ENCODE assay signal across 9 mouse cellular contexts in the genomic region with DNA sequence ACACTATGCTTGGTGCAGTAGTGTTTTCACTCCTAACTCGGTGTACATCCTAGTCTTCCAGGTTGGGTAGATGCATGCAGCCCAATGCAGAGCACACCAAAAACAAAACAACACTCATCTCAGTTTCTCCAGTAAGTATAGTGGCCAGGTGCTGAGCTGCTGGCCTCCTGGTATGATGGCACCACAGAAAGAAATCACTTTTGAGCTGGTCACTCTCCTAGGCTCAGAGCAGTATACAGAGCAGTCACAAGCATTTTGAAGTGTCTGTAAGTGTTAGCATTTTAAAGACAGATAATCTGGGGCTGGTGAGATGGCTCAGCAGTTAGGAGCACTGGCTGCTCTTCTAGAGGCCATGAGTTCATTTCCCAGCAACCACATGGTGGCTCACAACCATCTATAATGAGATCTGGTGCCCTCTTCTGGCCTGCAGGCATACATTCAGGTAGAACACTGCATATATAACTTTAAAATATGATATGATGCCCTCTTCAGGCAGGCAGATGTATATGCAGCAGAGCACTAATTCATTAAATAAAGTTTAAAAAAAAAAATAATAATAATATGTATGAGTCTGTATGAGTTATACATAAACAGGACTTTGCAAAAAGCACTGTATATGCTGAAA. TPM values are rescaled to one million over a fixed set of nuclear protein-coding genes. Genes with fewer than 3 reads are reported as not detected.
DNase-seq lines count a peak whose midpoint lies in the region; ATAC-seq and TF ChIP-seq lines count a peak whose summit lies in the region.
"Had no signal": no experiment of that assay in that cellular context is flagged by ENCODE, and none has a peak within 500 bp of the region (broad histone marks: within the 10 kb centered on the region; RNA-seq: fewer than 3 reads in every experiment).

No protein-coding gene starts in this region.

- H3K4me1 ChIP-seq in heart, adult 2 months (ENCODE audit: control insufficient read depth, insufficient read depth, low read length) = no peaks in the 10 kb centered on the region
- no peaks in the 10 kb centered on the region for H3K4me1 ChIP-seq in heart, embryonic 11.5 days (ENCODE audit: control insufficient read depth, insufficient read depth, low read length)
- H3K4me1 ChIP-seq in liver, embryonic 14.5 days (replicated peaks; ENCODE audit: control insufficient read depth in 2 of 2, insufficient read depth in 2 of 2, low read length in 1 of 2) = no peaks in the 10 kb centered on the region
- H3K4me1 ChIP-seq: heart, embryonic 15.5 days had no signal

- no peaks in the 10 kb centered on the region for H3K9me3 ChIP-seq in heart, embryonic 11.5 days (replicated peaks; ENCODE audit: control insufficient read depth, low read length)
- H3K9me3 ChIP-seq in liver, embryonic 14.5 days (ENCODE audit: control insufficient read depth, low read length) = no peaks in the 10 kb centered on the region
- H3K9me3 ChIP-seq: heart, embryonic 15.5 days had no signal

- no peak overlapping the region for H3K4me3 ChIP-seq in heart, adult 2 months
- no peak overlapping the region for H3K4me3 ChIP-seq in heart, embryonic 11.5 days (ENCODE audit: low read depth, low read length)
- H3K4me3 ChIP-seq in liver, embryonic 14.5 days (ENCODE audit: insufficient read depth in 1 of 2, low read depth in 2 of 2, low read length in 2 of 2) = no peak overlapping the region
- H3K4me3 ChIP-seq: heart, embryonic 15.5 days had no signal

- H3K79me2 ChIP-seq in heart, adult 2 months (replicated peaks; ENCODE audit: control insufficient read depth, insufficient read depth, low read length) = no peaks in the 10 kb centered on the region

- TF ChIP-seq POLR2A in heart, adult 2 months (IDR thresholded peaks at IDR 0.05; ENCODE audit: insufficient read depth, low read depth, low read length) = no peak

- no peak for TF ChIP-seq EP300 in heart, adult 2 months (IDR thresholded peaks at IDR 0.05; ENCODE audit: insufficient read depth, low read depth, low read length)
- TF ChIP-seq EP300 in liver, embryonic 14.5 days (IDR thresholded peaks at IDR 0.05; ENCODE audit: low read depth) = no peak

- no peak overlapping the region for H3K4me2 ChIP-seq in heart, embryonic 11.5 days
- H3K4me2 ChIP-seq in liver, embryonic 14.5 days (ENCODE audit: low read depth) = no peak overlapping the region
- H3K4me2 ChIP-seq: heart, embryonic 15.5 days had no signal

- TF ChIP-seq CTCF in heart, adult 2 months (IDR thresholded peaks at IDR 0.05) = peak; percentile 82
- TF ChIP-seq CTCF in liver, embryonic 14.5 days (IDR thresholded peaks at IDR 0.05; ENCODE audit: low read depth) = peak; percentile 78

- intact Hi-C loops in heart, adult 2 months (cut with DNase I) = loop anchor here (5.0 kb wide), 2 partner anchors 35 to 95 kb away; no protein-coding TSS in a partner anchor
- intact Hi-C loops in gastrocnemius, postnatal 14 days (cut with DNase I; ENCODE audit: low total_unique reads) = no loop called here

- no peak overlapping the region for H3K27ac ChIP-seq in heart, adult 2 months
- H3K27ac ChIP-seq in heart, embryonic 11.5 days (ENCODE audit: low read depth, low read length) = no peak overlapping the region
- no peak overlapping the region for H3K27ac ChIP-seq in liver, embryonic 14.5 days
- H3K27ac ChIP-seq: heart, embryonic 15.5 days had no signal

- H3K9ac ChIP-seq in heart, adult 2 months (ENCODE audit: low read depth, low read length) = no peak overlapping the region
- H3K9ac ChIP-seq in heart, embryonic 11.5 days (ENCODE audit: low read depth, low read length) = no peak overlapping the region
- H3K9ac ChIP-seq in liver, embryonic 14.5 days (replicated peaks) = no peak overlapping the region
- H3K9ac ChIP-seq: heart, embryonic 15.5 days had no signal

- H3K36me3 ChIP-seq in heart, adult 2 months (ENCODE audit: control insufficient read depth, insufficient read depth, low read length) = no peaks in the 10 kb centered on the region
- H3K36me3 ChIP-seq in heart, embryonic 11.5 days (ENCODE audit: control insufficient read depth, insufficient read depth, low read length) = peaks cover 16% of the 10 kb centered on the region
- H3K36me3 ChIP-seq in liver, embryonic 14.5 days (replicated peaks; ENCODE audit: control insufficient read depth, insufficient read depth, low read depth) = no peaks in the 10 kb centered on the region

- no peak for ATAC-seq in heart, embryonic 11.5 days (replicated peaks; ENCODE audit: insufficient number of reproducible peaks, low FRiP score, low TSS enrichment)
- ATAC-seq in liver, embryonic 14.5 days (ENCODE audit: insufficient read depth) = peak; percentile 63; the same call in 1 of the 2 replicates

- H3K27me3 ChIP-seq in heart, adult 2 months (ENCODE audit: control insufficient read depth, insufficient read depth, low read length) = no peaks in the 10 kb centered on the region
- H3K27me3 ChIP-seq in heart, embryonic 11.5 days (ENCODE audit: control insufficient read depth, insufficient read depth, low read length) = no peaks in the 10 kb centered on the region
- no peaks in the 10 kb centered on the region for H3K27me3 ChIP-seq in liver, embryonic 14.5 days (ENCODE audit: control insufficient read depth, insufficient read depth, low read length)
- H3K27me3 ChIP-seq: heart, embryonic 15.5 days had no signal

- 97% methylated on average over 1 of the region's 1 CpGs for WGBS in heart, adult 2 months
- 94% methylated on average over 1 of the region's 1 CpGs for WGBS in heart, embryonic 11.5 days (ENCODE audit: insufficient replicate concordance)
- 78% methylated on average over 1 of the region's 1 CpGs for WGBS in liver, embryonic 14.5 days (ENCODE audit: insufficient replicate concordance)

- DNase-seq in heart, adult 2 months = no peak
- DNase-seq in 3T3-L1 (ENCODE audit: low read depth, low spot score) (peak; percentile 37), MEL-GATA-1-ER (ENCODE audit: extremely low read depth, low read depth) (peak; percentile 7)
- DNase-seq in liver, embryonic 14.5 days (ENCODE audit: low read depth in 3 of 3, low spot score in 3 of 3) = peak in 1 of 3 experiments; percentile 37
- no peak for DNase-seq in frontal cortex, postnatal 25 days (ENCODE audit: low spot score in 2 of 2)
- DNase-seq in kidney, adult 18-20 months = no peak
- no peak for DNase-seq in gastrocnemius, postnatal 14 days

RNA-seq across cellular contexts. Expression of a gene that starts 54.8 kb away (rescaled TPM):
- total RNA-seq in heart, adult 2 months (2021) = 10 to 100 TPM; 16.3 to 18.1 TPM
- 7.2 and 13.2 TPM in 2 replicates for polyA plus RNA-seq in heart, adult 2 months (2012; rRNA removed)
- 22.0 and 22.3 TPM in 2 replicates for polyA plus RNA-seq in heart, embryonic 11.5 days (2014; fragmentation: Nextera tagmentation; extraction: Ambion mirVana)
- polyA plus RNA-seq in liver, embryonic 14.5 days (2012; rRNA removed) = 2.9 and 3.7 TPM in 2 replicates
- polyA plus RNA-seq in liver, embryonic 14.5 days (2014; fragmentation: Nextera tagmentation; extraction: Ambion mirVana) = 6.2 and 6.5 TPM in 2 replicates
- total RNA-seq in gastrocnemius, postnatal 14 days (2021) = 10 to 100 TPM; 20.5 to 24.7 TPM

Comparison
In these comparisons a context has a peak if more than half of its experiments do, and no peak if none do; other contexts are left out.
1. DNase-seq: peak in 3T3-L1 (single experiment) and MEL-GATA-1-ER (single experiment); none in heart, adult 2 months (0 of 2), frontal cortex, postnatal 25 days (0 of 2), kidney, adult 18-20 months (single experiment) and gastrocnemius, postnatal 14 days (single experiment).